Mouse (Mus musculus) C2C12 (cell line): Measurements from ENCODE around the gene Bcan.

Experiments
- CTCF ChIP-seq: IDR thresholded peaks from one replicate; pipeline ENCODE4 v1.5.1; 2011; ENCODE audit not compliant: control insufficient read depth, insufficient read depth, insufficient read length
- FOSL1 ChIP-seq: IDR thresholded peaks from one replicate; pipeline ENCODE4 v1.8.0; 2011; ENCODE audit warnings: mild to moderate bottlenecking, low read length; ENCODE audit not compliant: poor library complexity, insufficient read depth, severe bottlenecking
- MAX ChIP-seq: IDR thresholded peaks from one replicate; pipeline ENCODE4 v1.6.1; 2011; ENCODE audit warnings: mild to moderate bottlenecking, control low read depth
- MYOD1 ChIP-seq: IDR thresholded peaks from one replicate; pipeline ENCODE4 v1.6.1; 2011; ENCODE audit warnings: low read depth; ENCODE audit not compliant: control insufficient read depth, insufficient read length
- MYOG ChIP-seq: IDR thresholded peaks from one replicate; pipeline ENCODE4 v1.6.1; 2011; ENCODE audit not compliant: control insufficient read depth, insufficient read length; ENCODE audit errors: extremely low read depth
- USF1 ChIP-seq: IDR thresholded peaks from one replicate; pipeline ENCODE4 v1.6.1; 2011; ENCODE audit warnings: low read depth, mild to moderate bottlenecking, control low read depth, moderate library complexity

- TF ChIP-seq MAX (no peak), CTCF (no peak), USF1 (no peak), MYOG (no peak), MYOD1 (no peak), FOSL1 (no peak)
Observed at GRCm38 (mm10) chr3:87996401-87996800, 3.6 kb downstream of the Bcan start.
